Mouse (Mus musculus) spleen, adult 2 months (tissue): ENCODE data around the gene Gm45234.

Experiments used
- CTCF ChIP-seq: fragments of 200-500 bp; IDR thresholded peaks from 2 replicates; pipeline ENCODE4 v1.5.1; 2011; ENCODE audit warnings: mild to moderate bottlenecking, inconsistent platforms; ENCODE audit not compliant: insufficient read depth, insufficient read length, insufficient replicate concordance; ENCODE audit errors: extremely low read depth
- POLR2A ChIP-seq: fragments of 200-500 bp; IDR thresholded peaks from 2 replicates; pipeline ENCODE4 v1.6.1; 2011; ENCODE audit warnings: low read depth, low read length, inconsistent platforms

- no peak for TF ChIP-seq CTCF
- no peak for TF ChIP-seq POLR2A
Measured at GRCm38 (mm10) chr6:124734417-124734816, 21.4 kb downstream of the Gm45234 start.
